Mouse (Mus musculus) limb, embryonic 14.5 days (tissue): ENCODE measurements around the gene Dhh. TPM values are rescaled to one million over a fixed set of nuclear protein-coding genes. Genes with fewer than 3 reads are reported as not detected.
A peak's percentile ranks its signal among the peaks of the same experiment; 100 is the strongest.
"Not testable (repeated sequence)": the region's sequence is repeated elsewhere in the genome, so short reads cannot be mapped to it uniquely, and the experiment has no call there.

Experiments used
- ATAC-seq: fragments of 200-750 bp; cut with Nextera tagmentation; 2 replicates; pipeline ENCODE4 v1.8.0; 2017; ENCODE audit warnings: low read depth, moderate number of reproducible peaks, moderate TSS enrichment; ENCODE audit not compliant: low FRiP score
- DNase-seq: peaks from one replicate; pipeline ENCODE4 v3.0.0-alpha.2; 2015; ENCODE audit warnings: low spot score
- H3K27ac ChIP-seq: fragments of 300-500 bp; sonication (generic); replicated peaks from 2 replicates; pipeline ENCODE4 v1.5.1; 2014; ENCODE audit warnings: low read depth, mild to moderate bottlenecking, low read length, moderate library complexity, mixed read lengths
- H3K27me3 ChIP-seq: fragments of 300-500 bp; sonication (generic); 2 replicates; pipeline ENCODE4 v1.6.1; 2014; ENCODE audit warnings: low read length, mixed read lengths; ENCODE audit not compliant: control insufficient read depth, insufficient read depth
- H3K36me3 ChIP-seq: fragments of 300-500 bp; sonication (generic); 2 replicates; pipeline ENCODE4 v1.6.1; 2014; ENCODE audit warnings: mild to moderate bottlenecking, low read length, moderate library complexity, mixed read lengths; ENCODE audit not compliant: control insufficient read depth, insufficient read depth
- H3K4me1 ChIP-seq: fragments of 300-500 bp; sonication (generic); 2 replicates; pipeline ENCODE4 v1.6.1; 2014; ENCODE audit warnings: antibody characterized with exemption, low read length, mixed read lengths; ENCODE audit not compliant: control insufficient read depth, insufficient read depth
- H3K4me2 ChIP-seq: fragments of 300-500 bp; sonication (generic); replicated peaks from 2 replicates; pipeline ENCODE4 v1.6.1; 2014; ENCODE audit warnings: low read depth, mild to moderate bottlenecking, low read length, moderate library complexity; ENCODE audit not compliant: severe bottlenecking
- H3K4me3 ChIP-seq: fragments of 300-500 bp; sonication (generic); replicated peaks from 2 replicates; pipeline ENCODE4 v1.5.1; 2014; ENCODE audit warnings: low read length
- H3K9ac ChIP-seq: fragments of 300-500 bp; sonication (generic); 2 replicates; pipeline ENCODE4 v1.6.1; 2014; ENCODE audit warnings: mild to moderate bottlenecking, low read depth, low read length, moderate library complexity; ENCODE audit not compliant: severe bottlenecking
- H3K9me3 ChIP-seq: fragments of 300-500 bp; sonication (generic); 2 replicates; pipeline ENCODE4 v1.6.1; 2016; ENCODE audit warnings: low read length; ENCODE audit not compliant: control insufficient read depth
- POLR2A ChIP-seq: fragments of 200-500 bp; IDR thresholded peaks from 2 replicates; pipeline ENCODE4 v1.8.0; 2012; ENCODE audit warnings: inconsistent platforms, mild to moderate bottlenecking, moderate library complexity, borderline replicate concordance; ENCODE audit not compliant: insufficient read depth, insufficient read length; ENCODE audit errors: extremely low read depth
- WGBS: fragments of 180-500 bp; shearing (Covaris S2); extraction: QIAGEN DNeasy Blood & Tissue Kit; methylation state at CpG from one replicate; pipeline ENCODE4 v1.1.7; 2014; 5-methylcytosine and 5-hydroxymethylcytosine counted together
- polyA plus RNA-seq, 2 experiments: library from polyadenylated mRNA; depleted of rRNA in 1 of 2; stranded (reverse) in 1 of 2; unstranded in 1 of 2; fragments of >200 nt; fragmentation: Nextera tagmentation in 1 of 2; extraction: Ambion mirVana in 1 of 2; gene quantifications; 2 replicates each; pipeline versions ENCODE4 v1.2.1 to v1.2.3; 2012 to 2014

The Dhh gene
- polyA plus RNA-seq, 2 experiments = 1.1 to 2.0 TPM

GRCm38 (mm10) chr15:98921510-98921909 is 23.2 kb upstream of the Dhh start:
- Histone ChIP-seq H3K4me2 (no peak overlapping the region), H3K9ac (no peak overlapping the region), H3K36me3 (no peaks in the 10 kb centered on the region), H3K27ac (no peak overlapping the region), H3K4me3 (no peak overlapping the region), H3K9me3 (no peaks in the 10 kb centered on the region), H3K4me1 (peaks cover 7% of the 10 kb centered on the region; the same call in 1 of the 2 replicates), H3K27me3 (no peaks in the 10 kb centered on the region)
- TF ChIP-seq POLR2A = no peak
- 74% methylated on average over 5 of the region's 5 CpGs for WGBS
- DNase-seq = no peak
- no peak for ATAC-seq

- Histone ChIP-seq H3K4me2 (peak overlapping the region; percentile 53), H3K4me3 (peak overlapping the region; percentile 94), H3K9ac (peak overlapping the region; percentile 44), H3K4me1 (peaks cover 14% of the 10 kb centered on the region; the same call in 1 of the 2 replicates), H3K27ac (peak overlapping the region; percentile 75)
- 23% methylated on average over 8 of the region's 8 CpGs for WGBS
- not testable (repeated sequence) for DNase-seq, H3K27me3 ChIP-seq, H3K36me3 ChIP-seq, ATAC-seq, H3K9me3 ChIP-seq
Observed at GRCm38 (mm10) chr15:98918499-98918895, 20.2 kb upstream of the Dhh start.

DNA sequence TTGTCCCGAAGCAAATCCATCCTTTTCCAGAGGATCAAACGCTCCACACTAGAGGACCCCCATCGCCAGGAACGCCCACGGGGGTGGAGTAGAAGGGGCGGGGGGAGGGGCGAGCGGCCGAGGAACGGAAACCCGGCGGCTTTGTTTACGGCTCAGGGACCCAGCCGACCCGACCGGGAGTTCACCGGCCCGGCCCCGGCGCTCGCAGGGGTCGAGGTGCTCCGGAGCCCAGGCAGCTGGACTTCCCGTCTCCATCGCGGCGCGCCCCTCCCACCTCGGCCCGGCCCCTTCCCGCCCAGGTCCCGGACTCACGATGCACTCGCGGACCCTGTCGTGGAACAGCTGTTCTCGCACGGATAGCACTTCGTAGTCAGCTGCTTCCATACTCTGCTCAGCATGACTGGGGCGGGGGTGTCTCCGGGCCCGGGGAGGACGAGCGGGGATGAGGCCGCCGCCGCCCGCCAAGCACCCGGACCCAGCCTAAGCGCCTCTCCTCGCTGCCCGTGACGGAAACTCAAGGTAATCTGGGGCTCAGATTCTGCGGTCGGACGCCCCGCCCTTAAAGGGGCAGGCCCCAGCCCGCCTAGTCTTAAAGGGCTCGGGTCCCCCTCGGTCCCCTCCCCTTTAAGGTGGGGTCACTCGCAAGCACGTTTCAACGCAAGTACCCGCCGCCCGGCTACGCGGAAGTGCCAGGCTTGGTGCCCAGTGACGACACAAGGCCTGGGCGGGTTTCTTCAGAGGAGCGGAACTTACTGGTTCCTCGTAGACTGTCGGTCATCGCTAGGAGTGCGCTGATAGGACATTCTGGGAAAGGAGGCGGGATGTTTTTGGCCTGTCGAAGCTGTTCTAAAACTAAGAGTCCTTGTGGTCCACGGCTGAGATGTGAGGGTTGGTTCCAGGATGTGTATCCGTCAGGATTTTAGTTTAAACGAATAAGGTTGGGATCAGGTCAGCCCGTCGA is 19.5 kb upstream of the Dhh start, which contains the start of gene Lmbr1l:
Gene Lmbr1l, minus strand, starts transcription at position 694 of the 961 bp plus-strand sequence.
- H3K4me1 ChIP-seq = peaks cover 14% of the 10 kb centered on the region; the same call in 1 of the 2 replicates
- H3K9me3 ChIP-seq = no peaks in the 10 kb centered on the region
- H3K27ac ChIP-seq = peak within 1 kb of the TSS; percentile 96
- peak within 1 kb of the TSS; percentile 79 for H3K4me2 ChIP-seq
- H3K36me3 ChIP-seq = peaks cover 5% of the 10 kb centered on the region
- TF ChIP-seq POLR2A = peak; percentile 38; the same call in 1 of the 2 replicates
- ATAC-seq (peak; percentile 97), DNase-seq (peak; percentile 99)
- H3K9ac ChIP-seq = peak within 1 kb of the TSS; percentile 91
- H3K4me3 ChIP-seq = peak within 1 kb of the TSS; percentile 94
- 3% methylated on average over 70 of the region's 82 CpGs for WGBS
- no peaks in the 10 kb centered on the region for H3K27me3 ChIP-seq

DNA sequence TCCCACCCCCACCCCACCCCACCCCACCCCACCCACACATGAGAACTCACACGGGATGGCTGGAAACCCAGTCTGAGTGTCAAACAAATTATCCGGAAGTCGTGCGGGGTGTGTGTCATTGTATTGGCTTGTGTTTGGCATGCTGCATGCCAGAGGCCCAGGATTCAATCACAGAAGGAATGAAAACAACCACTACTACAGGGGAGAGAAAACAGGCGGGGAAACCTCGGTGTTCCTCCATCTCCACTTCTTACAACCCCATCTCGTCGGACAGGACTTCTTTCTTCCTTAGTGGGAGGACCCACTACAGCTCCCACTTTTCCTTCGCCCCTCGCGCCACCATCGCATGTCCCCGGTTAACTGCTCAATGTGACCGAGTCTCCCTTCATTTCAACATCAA is 18.8 kb upstream of the Dhh start:
- no peak for TF ChIP-seq POLR2A
- 2% methylated on average over 14 of the region's 14 CpGs for WGBS
- DNase-seq = no peak

DNA sequence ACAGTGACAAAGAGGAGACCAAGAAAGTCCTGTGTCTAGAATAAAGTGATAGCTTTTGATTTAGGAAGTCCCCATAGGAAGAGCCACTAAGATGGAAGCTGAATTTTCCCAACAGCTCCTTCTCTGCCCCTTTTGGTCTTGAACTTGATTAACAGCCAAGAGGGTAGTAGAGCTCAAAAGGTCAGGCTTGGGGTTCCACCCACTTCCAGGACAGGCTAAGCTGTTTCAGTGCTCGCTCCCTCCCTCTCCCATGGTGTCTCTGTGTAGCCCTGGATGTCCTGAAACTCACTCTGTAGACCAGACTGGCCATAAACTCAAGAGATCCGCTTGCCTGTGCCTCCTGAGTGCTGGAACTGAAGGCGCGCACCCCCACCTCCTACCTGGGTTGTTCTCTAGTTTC is 17.7 kb upstream of the Dhh start:
- ATAC-seq = no peak
- H3K4me1 ChIP-seq = peaks cover 14% of the 10 kb centered on the region; the same call in 1 of the 2 replicates
- DNase-seq = no peak
- peaks cover 23% of the 10 kb centered on the region for H3K36me3 ChIP-seq
- WGBS = 91% methylated on average over 4 of the region's 4 CpGs
- no peak overlapping the region; the same call in 1 of the 2 replicates for H3K4me3 ChIP-seq
- no peak overlapping the region for H3K9ac ChIP-seq
- H3K27me3 ChIP-seq = no peaks in the 10 kb centered on the region
- TF ChIP-seq POLR2A = no peak
- H3K9me3 ChIP-seq = no peaks in the 10 kb centered on the region
- H3K27ac ChIP-seq = no peak overlapping the region
- H3K4me2 ChIP-seq = no peak overlapping the region

More for the DNA sequence above, 18.8 kb upstream of the Dhh start:
- peaks cover 14% of the 10 kb centered on the region; the same call in 1 of the 2 replicates for H3K4me1 ChIP-seq
- H3K9ac ChIP-seq = peak overlapping the region; percentile 91
- no peak for ATAC-seq
- no peaks in the 10 kb centered on the region for H3K9me3 ChIP-seq
- H3K27me3 ChIP-seq = no peaks in the 10 kb centered on the region
- H3K27ac ChIP-seq = peak overlapping the region; percentile 96; the same call in 1 of the 2 replicates
- peak overlapping the region; percentile 79 for H3K4me2 ChIP-seq
- peak overlapping the region; percentile 94 for H3K4me3 ChIP-seq
- peaks cover 12% of the 10 kb centered on the region for H3K36me3 ChIP-seq
